Mouse (Mus musculus): Measurements from ENCODE around the gene Lemd2. TPM values are rescaled to one million over a fixed set of nuclear protein-coding genes. Genes with fewer than 3 reads are reported as not detected.
A peak's percentile ranks its signal among the peaks of the same experiment; 100 is the strongest.

The Lemd2 gene
- total RNA-seq, 2 experiments from 2014 or later = 41.6 to 44.2 TPM

DNA sequence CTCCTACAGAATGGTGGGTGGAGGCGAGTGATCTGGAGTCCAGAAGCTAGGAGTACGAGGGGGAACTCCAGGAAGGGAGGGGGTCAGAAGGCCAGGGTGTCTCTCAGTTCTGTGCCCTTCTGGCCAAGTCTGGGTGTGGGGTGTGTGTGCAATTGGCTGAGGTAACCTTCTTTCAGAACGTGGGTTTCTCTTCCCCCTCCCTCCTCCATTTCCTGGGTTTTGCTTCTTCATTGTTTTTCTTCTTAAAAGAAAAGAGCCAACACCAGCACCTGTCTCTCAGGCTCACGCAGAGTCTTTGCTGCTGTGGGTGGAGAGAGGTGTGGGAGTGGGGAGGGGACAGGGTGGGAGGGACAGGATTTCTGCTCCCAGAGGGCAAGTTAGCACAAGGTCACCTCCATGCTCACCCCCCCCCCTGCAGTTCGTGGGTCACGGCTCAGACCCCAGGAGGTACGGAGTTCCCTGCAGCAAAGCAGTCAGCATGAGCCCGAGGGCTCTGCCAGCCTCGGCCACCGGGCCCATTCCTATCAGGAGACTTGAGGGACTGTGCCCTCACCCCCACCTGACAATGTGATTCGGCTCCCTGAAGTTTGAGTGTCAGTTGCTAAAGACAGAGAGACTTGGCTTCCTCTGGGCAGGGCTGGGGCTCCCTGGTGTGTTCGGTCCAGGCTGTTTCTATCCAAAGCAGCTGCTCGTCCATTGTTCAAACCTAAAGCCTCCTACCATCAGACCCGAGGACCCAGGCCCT lies 25.6 kb upstream of the Lemd2 start:
- intact Hi-C loops (cut with DNase I) = loop anchor here (5.0 kb wide), 1 partner anchor 87 kb away; no protein-coding TSS in a partner anchor
- no peak for DNase-seq (ENCODE audit: low spot score in 2 of 2)

- DNase-seq (ENCODE audit: low spot score in 2 of 2) = no peak
- intact Hi-C loops (cut with DNase I) = no loop called here
Observed at GRCm38 (mm10) chr17:27228216-27228915, 24.1 kb upstream of the Lemd2 start.

DNA sequence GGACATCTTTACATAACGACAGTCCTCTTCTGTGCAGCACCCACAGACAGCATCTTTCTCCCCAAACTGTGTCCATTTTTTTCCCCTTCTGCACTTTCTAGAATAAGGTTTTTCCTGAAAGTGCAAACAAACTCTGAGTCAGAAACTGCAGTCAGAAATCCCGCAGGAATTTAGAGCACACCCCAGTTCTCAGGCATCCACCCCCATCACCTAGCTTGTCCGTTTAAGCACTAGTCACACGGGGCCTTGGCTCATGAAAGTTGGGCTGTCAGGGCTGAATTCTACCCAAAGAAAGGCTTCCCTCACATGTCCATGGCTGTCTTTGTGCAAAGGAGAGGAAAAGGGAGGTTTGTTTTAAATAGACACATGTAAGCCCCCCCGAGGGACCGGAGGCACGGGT lies 23.0 kb upstream of the Lemd2 start:
- peak in 1 of 2 experiments; percentile 47 for DNase-seq (ENCODE audit: low spot score in 2 of 2)
- intact Hi-C loops (cut with DNase I) = no loop called here

DNA sequence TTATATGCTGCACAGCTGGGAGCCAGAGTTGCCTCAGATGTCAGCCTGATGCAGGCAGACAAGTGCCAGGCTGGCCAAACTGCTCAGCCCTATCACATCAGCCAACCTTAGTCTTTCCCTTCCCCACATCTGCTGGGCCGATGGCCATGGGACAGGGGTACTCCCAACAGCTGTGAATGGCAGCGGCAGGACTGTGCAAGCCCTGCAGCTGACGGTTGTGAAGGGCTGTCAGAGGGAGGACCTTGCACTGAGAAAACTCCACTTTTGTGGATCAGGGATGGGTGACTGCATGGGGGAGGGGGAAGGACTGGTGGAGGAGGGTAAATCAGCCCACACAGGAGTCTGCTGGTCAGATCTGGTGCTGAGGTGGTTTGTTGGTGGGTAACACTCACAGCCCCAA lies 22.4 kb upstream of the Lemd2 start:
- DNase-seq (ENCODE audit: low spot score in 2 of 2) = no peak
- intact Hi-C loops (cut with DNase I) = no loop called here

DNA sequence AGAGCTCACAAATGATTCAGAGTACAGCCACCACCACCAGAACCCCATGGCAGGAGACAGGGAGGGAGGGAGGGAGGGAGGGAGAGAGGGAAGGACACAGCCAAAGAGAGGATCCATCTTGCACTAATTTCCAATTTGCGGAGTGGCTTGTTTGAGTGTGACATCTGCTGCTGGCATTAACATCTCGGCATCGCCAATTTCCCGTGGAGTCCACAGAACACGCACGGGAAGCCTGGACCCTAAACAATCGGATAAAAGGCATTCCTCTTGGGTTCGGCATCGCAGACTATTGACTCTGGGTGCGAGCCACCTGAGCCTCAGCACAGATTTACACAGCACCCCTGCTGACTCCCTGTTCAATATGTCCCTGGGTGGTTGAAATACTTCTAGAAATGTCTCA lies 21.5 kb upstream of the Lemd2 start:
- DNase-seq (ENCODE audit: low spot score in 2 of 2) = no peak
- intact Hi-C loops (cut with DNase I) = no loop called here

DNA sequence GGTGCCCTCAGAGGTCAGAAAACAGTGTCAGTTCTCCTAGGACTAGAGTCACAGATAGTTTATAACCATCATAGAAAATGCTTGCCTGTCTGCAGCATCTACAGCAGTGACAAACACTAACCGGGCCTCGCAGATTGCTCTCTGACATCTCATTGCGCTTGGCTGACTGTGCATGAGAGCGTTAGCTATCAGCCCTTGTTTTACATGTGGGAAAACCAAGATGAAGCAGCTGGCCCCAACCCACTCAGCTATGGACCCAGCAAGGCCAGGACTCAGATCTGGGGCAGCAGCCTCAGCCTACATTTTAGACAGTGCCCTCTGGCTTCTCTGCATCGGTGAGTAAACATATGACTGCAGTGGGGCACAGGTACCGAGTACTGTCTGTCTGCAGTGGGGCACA lies 19.6 kb upstream of the Lemd2 start:
- no peak for DNase-seq (ENCODE audit: low spot score in 2 of 2)
- intact Hi-C loops (cut with DNase I) = no loop called here

- intact Hi-C loops (cut with DNase I) = no loop called here
- DNase-seq (ENCODE audit: low spot score in 2 of 2) = no peak
Observed at GRCm38 (mm10) chr17:27221562-27221961, 17.3 kb upstream of the Lemd2 start.

DNA sequence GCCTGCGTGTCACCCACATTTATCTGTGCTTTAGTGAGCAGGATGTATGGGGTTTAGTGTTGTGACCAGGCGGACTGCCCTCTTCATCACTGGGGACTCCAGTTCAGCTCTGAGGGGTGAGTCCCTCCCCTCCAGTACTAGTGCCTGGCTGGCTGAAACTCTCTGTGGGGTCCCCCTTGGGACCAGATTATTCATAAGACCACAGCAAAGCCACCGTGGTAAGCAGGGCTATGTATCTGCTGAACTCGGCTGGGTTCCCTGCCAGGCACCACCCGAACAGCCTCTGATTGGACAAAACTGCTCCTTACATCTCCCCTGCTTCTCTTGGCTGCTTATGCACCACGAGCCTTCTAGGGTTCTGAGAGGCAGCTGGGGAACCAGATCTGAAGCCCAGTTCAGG lies 14.6 kb upstream of the Lemd2 start:
- intact Hi-C loops (cut with DNase I) = no loop called here
- no peak for DNase-seq (ENCODE audit: low spot score in 2 of 2)

DNA sequence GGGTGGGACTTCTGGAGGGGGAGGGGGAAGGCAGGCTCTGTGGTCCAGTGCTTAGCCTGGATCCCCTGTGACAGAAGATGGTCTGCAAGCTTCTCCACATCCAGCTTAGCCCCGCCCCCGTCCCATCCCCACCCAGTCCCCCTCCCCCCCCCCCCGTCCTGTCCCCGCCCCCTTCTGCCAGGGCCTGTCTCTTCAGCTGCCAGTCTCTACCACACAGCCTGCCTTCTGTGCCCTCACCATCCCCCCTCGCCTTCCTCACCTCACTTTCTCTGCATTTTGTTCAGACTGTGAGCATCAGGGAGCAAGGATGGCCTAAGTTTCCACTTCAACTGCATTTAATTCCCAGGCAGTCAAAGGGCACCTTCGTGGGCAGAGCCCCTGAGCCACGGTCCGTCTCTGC lies 14.1 kb upstream of the Lemd2 start:
- no peak for DNase-seq (ENCODE audit: low spot score in 2 of 2)
- intact Hi-C loops (cut with DNase I) = no loop called here

DNA sequence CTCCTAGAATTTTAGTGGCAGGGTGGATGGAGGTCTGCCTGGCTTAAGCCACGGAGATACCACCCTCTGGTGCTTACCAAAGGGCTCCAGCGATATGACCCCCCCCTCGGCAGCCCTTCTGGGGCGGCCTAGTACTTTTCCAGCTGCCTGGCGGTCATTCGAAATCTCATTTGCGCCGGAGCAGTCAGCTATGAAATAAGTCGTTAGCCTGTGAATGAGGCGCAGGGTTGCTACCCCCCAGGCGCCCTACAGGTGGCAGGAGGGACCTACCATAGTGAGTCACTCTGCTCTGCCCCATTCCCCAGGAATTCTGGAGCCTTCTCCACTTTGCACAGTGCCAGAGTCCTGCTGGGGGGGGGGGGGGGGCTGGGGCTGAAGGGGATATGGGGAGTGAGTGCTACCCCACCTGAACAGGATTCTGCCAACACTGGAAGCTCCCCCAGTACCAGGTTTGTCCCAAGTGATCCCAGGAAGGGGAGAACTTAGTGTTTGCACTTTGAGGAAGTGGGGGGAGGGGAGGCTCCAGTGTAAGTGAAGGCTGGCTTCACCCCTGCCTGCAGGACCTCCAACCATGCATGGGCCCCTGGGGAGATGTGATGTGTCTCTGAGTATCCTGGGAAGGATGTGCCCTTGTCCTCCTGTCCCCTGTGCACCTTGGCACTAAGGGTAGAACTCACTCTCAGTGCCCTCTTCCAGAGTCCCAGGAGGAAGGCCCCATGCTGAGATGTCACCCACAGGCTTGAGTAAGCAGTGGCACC lies 8.7 kb upstream of the Lemd2 start:
- no peak for DNase-seq (ENCODE audit: low spot score in 2 of 2)
- intact Hi-C loops (cut with DNase I) = loop anchor here (2.0 kb wide), 1 partner anchor 308 kb away; the partner anchor contains the start of gene Grm4

GRCm38 (mm10) chr17:27212006-27212405 lies 7.7 kb upstream of the Lemd2 start:
- no peak for DNase-seq (ENCODE audit: low spot score in 2 of 2)
- intact Hi-C loops (cut with DNase I) = loop anchor here (2.0 kb wide), 1 partner anchor 309 kb away; the partner anchor contains the start of gene Grm4

GRCm38 (mm10) chr17:27207113-27207707 lies 2.9 kb upstream of the Lemd2 start:
- no peak for DNase-seq (ENCODE audit: low spot score in 2 of 2)
- intact Hi-C loops (cut with DNase I) = loop anchor here (1.0 kb wide), 1 partner anchor 126 kb away; no protein-coding TSS in a partner anchor

GRCm38 (mm10) chr17:27203358-27204074 lies 753 bp downstream of the Lemd2 start:
- intact Hi-C loops (cut with DNase I) = loop anchor here (2.0 kb wide), 2 partner anchors 71 to 309 kb away; partner anchors contain the start of gene Uqcc2
- DNase-seq (ENCODE audit: low spot score in 2 of 2) = peak in 1 of 2 experiments; percentile 20

- intact Hi-C loops (cut with DNase I) = loop anchor here (2.0 kb wide), 1 partner anchor 310 kb away; no protein-coding TSS in a partner anchor
- no peak for DNase-seq (ENCODE audit: low spot score in 2 of 2)
Observed at GRCm38 (mm10) chr17:27202919-27203357, 1.3 kb downstream of the Lemd2 start.

GRCm38 (mm10) chr17:27201981-27202380 lies 2.3 kb downstream of the Lemd2 start:
- DNase-seq (ENCODE audit: low spot score in 2 of 2) = no peak
- intact Hi-C loops (cut with DNase I) = loop anchor here (2.0 kb wide), 1 partner anchor 311 kb away; no protein-coding TSS in a partner anchor

- DNase-seq (ENCODE audit: low spot score in 2 of 2) = no peak
- intact Hi-C loops (cut with DNase I) = no loop called here
Observed at GRCm38 (mm10) chr17:27200801-27201200, 3.5 kb downstream of the Lemd2 start.

- intact Hi-C loops (cut with DNase I) = no loop called here
Observed at GRCm38 (mm10) chr17:27199864-27200263, 4.4 kb downstream of the Lemd2 start.

GRCm38 (mm10) chr17:27199205-27199604 lies 5.1 kb downstream of the Lemd2 start:
- intact Hi-C loops (cut with DNase I) = no loop called here
- DNase-seq (ENCODE audit: low spot score in 2 of 2) = no peak

More at GRCm38 (mm10) chr17:27199864-27200263, 4.4 kb downstream of the Lemd2 start:
- DNase-seq (ENCODE audit: low spot score in 2 of 2) = peak; percentile 41 to 52

DNA sequence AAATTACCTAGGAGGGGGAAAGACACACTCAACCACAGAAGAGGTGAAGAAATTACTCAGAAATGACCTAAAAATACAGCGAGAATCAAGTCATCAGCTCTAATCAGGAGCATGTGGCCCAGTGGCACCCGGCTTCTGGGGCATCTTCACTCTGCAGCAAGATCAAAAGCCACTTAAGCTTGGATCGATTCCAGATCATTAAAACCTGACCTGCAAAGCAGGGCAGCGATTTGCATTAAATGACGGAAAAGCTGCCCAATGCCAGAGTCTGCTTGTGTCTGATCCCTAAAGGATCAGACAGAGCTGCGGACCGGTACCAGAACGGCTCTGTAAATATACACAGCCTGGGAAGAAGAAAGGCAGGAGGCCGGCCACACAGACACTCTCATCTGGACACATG lies 8.1 kb downstream of the Lemd2 start:
- DNase-seq (ENCODE audit: low spot score in 2 of 2) = no peak
- intact Hi-C loops (cut with DNase I) = no loop called here
